Mouse (Mus musculus) stomach, postnatal 0 days (tissue): Measurements from ENCODE around the gene Vwce. TPM values are rescaled to one million over a fixed set of nuclear protein-coding genes. Genes with fewer than 3 reads are reported as not detected.

Experiments used
- ATAC-seq: fragments of 200-750 bp; cut with Nextera tagmentation; 2 replicates; pipeline ENCODE4 v1.8.0; 2017; ENCODE audit not compliant: low FRiP score, low TSS enrichment
- DNase-seq: peaks from one replicate; pipeline ENCODE4 v3.0.0-alpha.2; 2016; ENCODE audit warnings: low spot score
- H3K27ac ChIP-seq: fragments of 300-500 bp; sonication (generic); replicated peaks from 2 replicates; pipeline ENCODE4 v1.5.1; 2014; ENCODE audit warnings: mild to moderate bottlenecking, control low read depth
- H3K27me3 ChIP-seq: fragments of 300-500 bp; sonication (generic); 2 replicates; pipeline ENCODE4 v1.6.1; 2014; ENCODE audit warnings: low read length; ENCODE audit not compliant: control insufficient read depth, insufficient read depth
- H3K36me3 ChIP-seq: fragments of 300-500 bp; sonication (generic); 2 replicates; pipeline ENCODE4 v1.6.1; 2014; ENCODE audit warnings: low read length, mixed read lengths; ENCODE audit not compliant: control insufficient read depth, insufficient read depth
- H3K4me1 ChIP-seq: fragments of 300-500 bp; sonication (generic); replicated peaks from 2 replicates; pipeline ENCODE4 v1.6.1; 2014; ENCODE audit warnings: antibody characterized with exemption; ENCODE audit not compliant: control insufficient read depth, insufficient read depth
- H3K4me2 ChIP-seq: fragments of 300-500 bp; sonication (generic); replicated peaks from 2 replicates; pipeline ENCODE4 v1.6.1; 2014; ENCODE audit warnings: low read depth, mild to moderate bottlenecking, control low read depth, moderate library complexity
- H3K4me3 ChIP-seq: fragments of 300-500 bp; sonication (generic); 2 replicates; pipeline ENCODE4 v1.5.1; 2014; ENCODE audit warnings: low read depth, low read length, control low read depth
- H3K9ac ChIP-seq: fragments of 300-500 bp; sonication (generic); 2 replicates; pipeline ENCODE4 v1.6.1; 2014; ENCODE audit warnings: mild to moderate bottlenecking, low read length, control low read depth, mixed read lengths
- H3K9me3 ChIP-seq: fragments of 300-500 bp; sonication (generic); 2 replicates; pipeline ENCODE4 v1.6.1; 2016; ENCODE audit warnings: low read length; ENCODE audit not compliant: control insufficient read depth
- CTCF ChIP-seq: IDR thresholded peaks from 2 replicates; pipeline ENCODE4 v1.5.1; 2016; ENCODE audit warnings: antibody characterized with exemption, low read depth, mild to moderate bottlenecking, moderate library complexity
- EP300 ChIP-seq: optimal IDR thresholded peaks from 2 replicates; pipeline ENCODE3; 2016; ENCODE audit warnings: antibody characterized with exemption
- WGBS: fragments of 180-500 bp; shearing (Covaris S2); extraction: QIAGEN DNeasy Blood & Tissue Kit; methylation state at CpG from one replicate; pipeline ENCODE4 v1.1.7; 2014; 5-methylcytosine and 5-hydroxymethylcytosine counted together
- polyA plus RNA-seq: library from polyadenylated mRNA; unstranded; fragments of >200 nt; fragmentation: Nextera tagmentation; extraction: Ambion mirVana; gene quantifications from 2 replicates; pipeline ENCODE4 v1.2.1, GENCODE M21; 2015

Gene Vwce
- polyA plus RNA-seq, 1 experiment from 2014 or later, result 0.51 TPM

DNA sequence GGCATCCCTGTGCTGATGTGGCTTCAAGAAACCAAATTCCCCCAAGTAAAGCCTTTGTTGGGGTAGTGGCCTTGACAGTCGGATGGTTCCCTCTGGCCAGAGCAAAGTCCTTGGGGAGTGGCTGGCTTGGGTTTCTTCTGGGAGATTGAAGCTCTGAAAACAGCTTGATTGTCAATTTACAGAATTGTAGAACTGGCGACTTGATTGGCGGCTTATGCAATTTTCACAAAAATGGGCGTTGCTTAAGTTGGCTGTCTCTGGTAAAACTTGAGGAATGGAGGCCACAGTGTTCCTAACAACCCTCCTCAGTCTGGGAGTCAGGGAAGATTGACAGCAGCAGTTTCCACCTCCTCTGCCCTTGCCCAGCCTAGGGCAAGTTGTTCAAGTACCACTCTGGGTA lies 58.3 kb downstream of the Vwce start:
- H3K4me1 ChIP-seq, result peaks cover 10% of the 10 kb centered on the region
- H3K27ac ChIP-seq, result peak overlapping the region; percentile 99
- H3K4me2 ChIP-seq, result no peak overlapping the region
- no peak overlapping the region for H3K4me3 ChIP-seq
- no peaks in the 10 kb centered on the region for H3K27me3 ChIP-seq
- H3K9ac ChIP-seq, result no peak overlapping the region
- TF ChIP-seq EP300, result no peak
- no peak for TF ChIP-seq CTCF
- DNase-seq (no peak), ATAC-seq (no peak)
- WGBS, result 72% methylated on average over 4 of the region's 4 CpGs
- no peaks in the 10 kb centered on the region for H3K36me3 ChIP-seq
- no peaks in the 10 kb centered on the region for H3K9me3 ChIP-seq

DNA sequence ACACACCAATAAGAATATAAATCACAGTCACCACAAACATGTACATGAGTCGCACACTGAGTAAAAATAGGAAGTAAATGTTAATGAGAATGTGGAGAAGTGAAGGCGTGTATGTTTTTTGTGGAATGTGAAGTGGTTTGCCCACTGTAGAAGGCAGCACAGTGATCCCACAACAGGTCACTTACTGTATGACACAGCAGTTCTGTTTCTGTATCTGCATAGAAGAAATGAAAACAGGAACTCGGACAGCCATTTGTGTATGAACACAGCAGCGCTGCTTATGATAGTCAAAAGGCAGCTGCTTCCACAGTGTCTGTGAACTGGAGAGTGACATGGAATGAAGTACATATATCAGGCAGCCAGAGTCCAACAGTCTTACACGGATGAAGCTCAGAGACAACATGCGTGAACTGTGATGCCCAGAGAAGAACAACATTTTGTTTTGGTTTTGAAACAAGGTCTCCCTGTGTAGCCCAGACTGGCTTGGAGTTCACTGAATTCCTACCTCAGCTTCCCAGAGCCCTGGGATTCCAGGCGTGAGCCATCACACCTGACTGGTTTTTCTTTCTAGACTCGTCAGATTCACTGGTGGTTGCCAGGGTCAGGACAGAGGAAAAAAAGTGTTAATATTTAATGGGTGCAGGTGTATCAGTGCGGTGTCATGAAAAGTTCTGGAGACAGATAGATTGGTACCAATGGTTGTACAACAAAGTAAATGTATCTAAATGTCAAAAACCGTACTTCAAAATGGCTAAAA lies 60.1 kb downstream of the Vwce start:
- no peak for TF ChIP-seq EP300
- no peaks in the 10 kb centered on the region for H3K36me3 ChIP-seq
- H3K27me3 ChIP-seq, result no peaks in the 10 kb centered on the region
- peaks cover 22% of the 10 kb centered on the region for H3K4me1 ChIP-seq
- H3K4me3 ChIP-seq, result no peak overlapping the region
- H3K9me3 ChIP-seq, result no peaks in the 10 kb centered on the region
- H3K4me2 ChIP-seq, result no peak overlapping the region
- ATAC-seq, result no peak
- WGBS, result 74% methylated on average over 10 of the region's 10 CpGs
- H3K9ac ChIP-seq, result no peak overlapping the region
- H3K27ac ChIP-seq, result peak overlapping the region; percentile 45
- no peak for DNase-seq

DNA sequence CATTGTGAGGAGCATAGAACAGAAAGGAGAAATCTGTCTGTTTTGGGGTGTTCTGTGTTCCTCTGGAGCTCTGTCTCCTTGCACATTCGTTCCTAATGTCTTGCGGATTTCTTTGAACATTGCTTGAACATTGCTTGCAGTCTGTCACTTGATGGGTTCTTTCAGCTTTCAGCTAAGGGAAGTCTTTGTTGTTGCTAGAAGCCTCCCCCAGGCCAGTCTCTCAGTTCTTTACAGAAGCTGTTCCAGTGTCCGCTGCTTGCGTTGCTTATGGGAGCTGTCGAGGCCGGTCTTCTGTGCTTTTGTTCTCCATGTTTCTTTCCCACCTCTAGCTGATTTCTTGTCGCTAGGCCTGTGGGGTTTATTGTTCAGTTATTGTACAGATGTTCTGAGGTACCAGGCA lies 61.8 kb downstream of the Vwce start:
- no peaks in the 10 kb centered on the region for H3K27me3 ChIP-seq
- 0 out of 2 replicates have a peak overlapping the region, but pooled peaks have one; percentile 61 for H3K27ac ChIP-seq
- DNase-seq (no peak), ATAC-seq (no peak)
- H3K9ac ChIP-seq, result no peak overlapping the region
- H3K4me2 ChIP-seq, result no peak overlapping the region
- TF ChIP-seq EP300 (no peak), CTCF (no peak)
- peaks cover 31% of the 10 kb centered on the region for H3K4me1 ChIP-seq
- no peak overlapping the region for H3K4me3 ChIP-seq
- WGBS, result 51% methylated on average over 7 of the region's 7 CpGs
- H3K36me3 ChIP-seq, result no peaks in the 10 kb centered on the region
- H3K9me3 ChIP-seq, result no peaks in the 10 kb centered on the region

DNA sequence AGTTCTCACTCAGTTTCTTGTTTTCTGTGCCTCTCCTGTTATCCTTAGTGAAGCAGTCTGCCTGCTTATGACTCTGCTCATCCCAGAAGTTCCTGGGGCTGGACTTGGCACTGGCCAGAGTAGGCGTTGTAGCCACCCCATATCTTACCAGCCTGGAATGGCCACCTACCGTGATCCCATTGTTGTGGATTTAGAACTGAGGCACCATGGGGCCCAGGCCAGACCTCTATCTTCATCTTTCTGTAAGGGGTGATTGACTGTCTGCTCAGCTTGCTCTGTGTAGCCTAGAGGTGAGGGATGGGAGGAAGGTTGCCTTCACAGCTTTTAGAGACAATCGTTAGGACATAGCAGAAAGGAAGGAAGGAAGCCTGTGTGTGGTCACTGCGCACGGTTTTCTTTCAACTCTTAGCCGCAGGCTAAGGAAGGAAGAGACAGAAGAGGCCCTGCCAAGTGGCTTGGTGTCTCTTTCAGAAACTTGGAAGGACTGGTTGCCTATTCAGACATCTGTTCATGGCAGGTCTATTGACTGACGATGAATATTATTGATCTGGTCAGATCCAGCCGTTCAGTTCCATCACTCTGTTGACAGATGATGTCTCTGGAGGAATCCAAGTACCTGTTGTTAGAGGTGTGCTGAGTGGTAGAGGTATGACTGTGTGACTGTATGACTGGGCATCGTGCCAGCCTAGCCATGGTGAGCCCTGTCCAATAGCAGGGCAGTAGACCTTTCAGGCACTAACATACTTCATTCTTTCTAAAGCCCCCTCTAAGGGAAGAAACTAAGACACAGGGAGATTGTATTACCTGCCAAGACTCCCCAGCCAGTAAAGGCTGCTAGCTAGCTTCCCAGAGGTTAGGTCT lies 64.3 kb downstream of the Vwce start:
- Histone ChIP-seq H3K36me3 (no peaks in the 10 kb centered on the region), H3K9me3 (no peaks in the 10 kb centered on the region), H3K4me3 (no peak overlapping the region), H3K4me1 (peaks cover 40% of the 10 kb centered on the region), H3K4me2 (0 out of 2 replicates have a peak overlapping the region, but pooled peaks have one; percentile 17), H3K27me3 (no peaks in the 10 kb centered on the region), H3K27ac (peak overlapping the region; percentile 92), H3K9ac (no peak overlapping the region)
- DNase-seq (peak; percentile 60), ATAC-seq (peak; percentile 33; the same call in 1 of the 2 replicates)
- 68% methylated on average over 9 of the region's 9 CpGs for WGBS
- TF ChIP-seq EP300 (no peak), CTCF (no peak)

DNA sequence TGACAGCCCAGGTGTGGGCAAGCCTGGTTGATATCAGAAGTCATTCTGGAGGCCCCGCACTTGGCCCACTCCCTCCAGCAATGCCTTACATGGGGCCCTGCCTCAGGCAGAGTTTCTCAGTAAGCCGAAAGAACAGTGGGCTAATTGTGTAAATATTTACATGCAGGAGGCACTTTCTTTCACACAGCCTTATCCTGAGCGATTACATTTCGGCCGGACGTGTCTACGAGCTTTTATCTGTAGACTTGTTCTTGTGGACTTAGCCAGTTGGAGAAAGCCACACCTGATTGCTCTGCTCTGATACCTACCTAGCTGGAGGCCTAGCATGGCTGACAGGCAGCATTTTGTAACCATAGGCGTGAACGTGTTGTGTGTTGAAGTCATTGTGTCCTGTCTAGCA lies 65.8 kb downstream of the Vwce start:
- WGBS, result 12% methylated on average over 9 of the region's 9 CpGs

More for the DNA sequence above, 65.8 kb downstream of the Vwce start:
- Histone ChIP-seq H3K9ac (no peak overlapping the region), H3K4me2 (peak overlapping the region; percentile 34), H3K9me3 (no peaks in the 10 kb centered on the region), H3K4me3 (no peak overlapping the region), H3K4me1 (peaks cover 40% of the 10 kb centered on the region), H3K36me3 (no peaks in the 10 kb centered on the region), H3K27me3 (no peaks in the 10 kb centered on the region), H3K27ac (peak overlapping the region; percentile 92)
- ATAC-seq (peak; percentile 87), DNase-seq (peak; percentile 76)
- TF ChIP-seq EP300 (no peak), CTCF (no peak)
